Mouse (Mus musculus) neural tube, embryonic 12.5 days (tissue): ENCODE measurements around the gene Dgkd. TPM values are rescaled to one million over a fixed set of nuclear protein-coding genes. Genes with fewer than 3 reads are reported as not detected.

Source experiments
- ATAC-seq: fragments of 200-750 bp; cut with Nextera tagmentation; 2 replicates; pipeline ENCODE4 v1.8.0; 2017; ENCODE audit warnings: low read depth, mild to moderate bottlenecking, moderate TSS enrichment, moderate library complexity; ENCODE audit not compliant: low FRiP score
- H3K27ac ChIP-seq: fragments of 300-500 bp; sonication (generic); 2 replicates; pipeline ENCODE4 v1.5.1; 2016
- H3K27me3 ChIP-seq: fragments of 300-500 bp; sonication (generic); replicated peaks from 2 replicates; pipeline ENCODE4 v1.6.1; 2016; ENCODE audit warnings: mild to moderate bottlenecking
- H3K36me3 ChIP-seq: fragments of 300-500 bp; sonication (generic); 2 replicates; pipeline ENCODE4 v1.6.1; 2016; ENCODE audit warnings: mild to moderate bottlenecking
- H3K4me1 ChIP-seq: fragments of 300-500 bp; sonication (generic); 2 replicates; pipeline ENCODE4 v1.6.1; 2016
- H3K4me2 ChIP-seq: fragments of 300-500 bp; sonication (generic); replicated peaks from 2 replicates; pipeline ENCODE4 v1.6.1; 2016; ENCODE audit warnings: mild to moderate bottlenecking
- H3K4me3 ChIP-seq: fragments of 300-500 bp; sonication (generic); 2 replicates; pipeline ENCODE4 v1.5.1; 2016
- H3K9ac ChIP-seq: fragments of 300-500 bp; sonication (generic); 2 replicates; pipeline ENCODE4 v1.6.1; 2016; ENCODE audit warnings: mild to moderate bottlenecking
- H3K9me3 ChIP-seq: fragments of 300-500 bp; sonication (generic); 2 replicates; pipeline ENCODE4 v1.6.1; 2016; ENCODE audit warnings: mild to moderate bottlenecking
- WGBS: fragments of 180-500 bp; shearing (Covaris S2); methylation state at CpG from one replicate; pipeline ENCODE4 v1.1.7; 2016; 5-methylcytosine and 5-hydroxymethylcytosine counted together
- polyA plus RNA-seq: library from polyadenylated mRNA; unstranded; fragments of >200 nt; fragmentation: Nextera tagmentation; extraction: Ambion mirVana; gene quantifications from 2 replicates; pipeline ENCODE4 v1.2.1, GENCODE M21; 2016

The Dgkd gene
- polyA plus RNA-seq, 1 experiment from 2014 or later: 36.6 TPM

- ATAC-seq: no peak
- 87% methylated on average over 5 of the region's 5 CpGs for WGBS
- no peak overlapping the region for H3K9ac ChIP-seq
- peaks cover 77% of the 10 kb centered on the region for H3K36me3 ChIP-seq
- H3K9me3 ChIP-seq: no peaks in the 10 kb centered on the region
- no peak overlapping the region for H3K27ac ChIP-seq
- H3K4me2 ChIP-seq: no peak overlapping the region
- no peaks in the 10 kb centered on the region for H3K27me3 ChIP-seq
- H3K4me1 ChIP-seq: no peaks in the 10 kb centered on the region
- no peak overlapping the region for H3K4me3 ChIP-seq
These were observed 76.6 kb downstream of the Dgkd start for GRCm38 (mm10) chr1:87929730-87930129.

DNA sequence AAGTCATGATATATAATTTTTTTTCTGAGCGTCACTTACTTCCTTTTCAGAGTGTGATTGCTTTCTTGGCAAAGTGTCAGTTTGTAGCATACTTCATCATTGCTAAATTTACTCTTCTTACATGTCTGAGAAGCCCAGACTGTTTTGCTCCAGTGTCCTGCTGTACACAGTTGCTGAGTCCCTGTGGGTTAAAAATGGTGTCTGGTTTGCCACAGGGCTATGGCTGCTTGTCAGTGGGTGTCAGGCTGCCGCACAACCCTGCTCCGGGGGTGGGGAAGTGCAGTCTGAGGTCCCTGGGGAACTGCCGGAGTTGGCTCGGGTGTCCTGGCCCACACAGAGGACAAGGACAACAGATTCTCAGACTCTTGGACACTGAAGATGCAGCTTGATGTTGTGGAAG, 80.0 kb downstream of the Dgkd start:
- H3K9me3 ChIP-seq: no peaks in the 10 kb centered on the region
- H3K36me3 ChIP-seq: peaks cover 66% of the 10 kb centered on the region
- ATAC-seq: no peak
- no peaks in the 10 kb centered on the region for H3K27me3 ChIP-seq
- no peak overlapping the region for H3K4me3 ChIP-seq
- H3K4me1 ChIP-seq: no peaks in the 10 kb centered on the region
- H3K4me2 ChIP-seq: no peak overlapping the region
- no peak overlapping the region for H3K27ac ChIP-seq
- H3K9ac ChIP-seq: no peak overlapping the region
- 79% methylated on average over 5 of the region's 5 CpGs for WGBS

DNA sequence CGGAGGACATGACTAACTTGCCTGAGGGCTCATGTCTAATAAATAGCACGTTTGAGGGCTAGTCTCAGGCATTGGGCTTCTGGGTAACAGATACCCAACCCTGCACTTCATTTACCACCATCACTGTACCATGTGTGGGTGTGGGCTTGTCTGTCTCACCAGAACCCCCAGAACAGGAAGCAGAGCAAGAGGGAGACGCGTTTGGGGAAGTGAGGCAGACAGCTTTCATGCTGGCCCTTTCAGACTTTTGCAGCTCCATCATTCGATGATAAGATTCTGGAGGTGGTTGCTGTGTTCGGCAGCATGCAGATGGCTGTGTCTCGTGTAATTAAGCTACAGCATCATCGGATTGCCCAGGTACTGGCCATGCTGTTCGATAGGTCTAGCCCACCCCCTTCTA, 82.0 kb downstream of the Dgkd start:
- Histone ChIP-seq H3K4me3 (no peak overlapping the region), H3K9ac (no peak overlapping the region), H3K36me3 (peaks cover 69% of the 10 kb centered on the region), H3K4me1 (no peaks in the 10 kb centered on the region), H3K9me3 (no peaks in the 10 kb centered on the region), H3K27ac (no peak overlapping the region), H3K27me3 (no peaks in the 10 kb centered on the region), H3K4me2 (no peak overlapping the region)
- WGBS: 90% methylated on average over 9 of the region's 9 CpGs
- ATAC-seq: no peak

GRCm38 (mm10) chr1:87935546-87935945, 82.5 kb downstream of the Dgkd start:
- H3K27me3 ChIP-seq: no peaks in the 10 kb centered on the region
- no peak for ATAC-seq
- H3K27ac ChIP-seq: no peak overlapping the region
- H3K4me1 ChIP-seq: no peaks in the 10 kb centered on the region
- H3K36me3 ChIP-seq: peaks cover 70% of the 10 kb centered on the region
- H3K9me3 ChIP-seq: no peaks in the 10 kb centered on the region
- H3K4me3 ChIP-seq: no peak overlapping the region
- H3K9ac ChIP-seq: no peak overlapping the region
- H3K4me2 ChIP-seq: no peak overlapping the region
- WGBS: 91% methylated on average over 2 of the region's 2 CpGs

- H3K4me2 ChIP-seq: no peak overlapping the region
- H3K36me3 ChIP-seq: peaks cover 75% of the 10 kb centered on the region
- no peaks in the 10 kb centered on the region for H3K27me3 ChIP-seq
- H3K4me1 ChIP-seq: no peaks in the 10 kb centered on the region
- H3K9me3 ChIP-seq: no peaks in the 10 kb centered on the region
- H3K4me3 ChIP-seq: no peak overlapping the region
- 93% methylated on average over 7 of the region's 7 CpGs for WGBS
- H3K9ac ChIP-seq: no peak overlapping the region
- no peak for ATAC-seq
- H3K27ac ChIP-seq: no peak overlapping the region
These were observed 83.0 kb downstream of the Dgkd start for GRCm38 (mm10) chr1:87936075-87936474.

GRCm38 (mm10) chr1:87936516-87936915, 83.4 kb downstream of the Dgkd start:
- Histone ChIP-seq H3K4me1 (no peaks in the 10 kb centered on the region), H3K4me3 (no peak overlapping the region), H3K4me2 (no peak overlapping the region), H3K36me3 (peaks cover 78% of the 10 kb centered on the region), H3K27me3 (no peaks in the 10 kb centered on the region), H3K27ac (no peak overlapping the region), H3K9ac (no peak overlapping the region), H3K9me3 (no peaks in the 10 kb centered on the region)
- WGBS: 51% methylated on average over 2 of the region's 2 CpGs
- ATAC-seq: no peak

GRCm38 (mm10) chr1:87941765-87942164, 88.7 kb downstream of the Dgkd start:
- H3K9ac ChIP-seq: no peak overlapping the region
- H3K4me3 ChIP-seq: no peak overlapping the region
- no peak for ATAC-seq
- 94% methylated on average over 1 of the region's 1 CpGs for WGBS
- no peak overlapping the region for H3K27ac ChIP-seq
- H3K27me3 ChIP-seq: no peaks in the 10 kb centered on the region
- no peaks in the 10 kb centered on the region for H3K4me1 ChIP-seq
- H3K4me2 ChIP-seq: no peak overlapping the region
- H3K36me3 ChIP-seq: peaks cover 97% of the 10 kb centered on the region
- H3K9me3 ChIP-seq: no peaks in the 10 kb centered on the region

GRCm38 (mm10) chr1:87947681-87948091, 94.6 kb downstream of the Dgkd start:
- 94% methylated on average over 6 of the region's 6 CpGs for WGBS
- H3K9me3 ChIP-seq: no peaks in the 10 kb centered on the region
- H3K27me3 ChIP-seq: no peaks in the 10 kb centered on the region
- no peak for ATAC-seq
- no peak overlapping the region for H3K4me3 ChIP-seq
- H3K9ac ChIP-seq: no peak overlapping the region
- peaks cover 89% of the 10 kb centered on the region for H3K36me3 ChIP-seq
- H3K4me1 ChIP-seq: no peaks in the 10 kb centered on the region
- no peak overlapping the region for H3K4me2 ChIP-seq
- no peak overlapping the region for H3K27ac ChIP-seq

DNA sequence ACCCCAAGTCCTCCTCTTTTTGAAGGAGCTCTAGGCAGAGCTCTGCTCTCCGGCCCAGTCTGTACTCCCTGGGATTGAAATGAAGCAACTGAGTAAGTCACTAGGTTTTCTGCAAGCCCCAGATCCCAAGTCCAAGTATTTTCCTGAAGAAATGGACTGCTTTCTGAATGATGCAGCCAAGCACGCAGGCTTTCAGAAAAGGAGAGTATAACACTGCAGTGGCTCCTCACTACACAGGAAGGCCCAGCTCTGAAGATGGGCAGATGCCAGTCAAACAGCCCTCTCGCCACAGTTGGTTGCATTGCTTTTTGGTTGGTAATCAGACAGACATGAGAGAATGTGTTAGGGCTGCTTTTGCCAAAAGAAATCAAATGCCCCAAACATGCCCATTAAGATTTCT, 98.6 kb downstream of the Dgkd start:
- H3K9ac ChIP-seq: no peak overlapping the region
- no peak for ATAC-seq
- no peak overlapping the region for H3K27ac ChIP-seq
- peaks cover 84% of the 10 kb centered on the region for H3K36me3 ChIP-seq
- WGBS: 92% methylated on average over 3 of the region's 3 CpGs
- no peak overlapping the region for H3K4me2 ChIP-seq
- no peaks in the 10 kb centered on the region for H3K27me3 ChIP-seq
- no peak overlapping the region for H3K4me3 ChIP-seq
- H3K4me1 ChIP-seq: no peaks in the 10 kb centered on the region
- H3K9me3 ChIP-seq: no peaks in the 10 kb centered on the region

DNA sequence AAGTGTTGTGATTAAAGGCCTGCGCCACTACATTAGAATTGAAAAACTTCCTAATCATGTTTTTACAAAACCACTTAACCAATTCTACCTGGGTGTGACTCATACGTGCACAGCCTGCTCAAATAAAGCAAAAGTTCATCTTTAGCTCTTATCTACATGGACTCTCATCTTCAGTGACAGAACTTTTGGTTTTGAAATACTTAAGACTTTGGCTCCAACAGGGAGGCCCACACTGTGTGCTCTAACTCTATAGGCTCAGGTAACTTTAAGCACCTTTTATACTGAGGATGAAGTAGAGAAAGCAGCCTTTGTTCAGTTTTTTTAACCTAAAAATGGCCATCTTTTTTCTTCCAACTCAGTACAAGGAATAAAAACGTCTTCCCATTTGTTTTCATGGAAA, 100.0 kb downstream of the Dgkd start:
- WGBS: 86% methylated on average over 3 of the region's 3 CpGs
- peaks cover 82% of the 10 kb centered on the region for H3K36me3 ChIP-seq
- no peak for ATAC-seq

DNA sequence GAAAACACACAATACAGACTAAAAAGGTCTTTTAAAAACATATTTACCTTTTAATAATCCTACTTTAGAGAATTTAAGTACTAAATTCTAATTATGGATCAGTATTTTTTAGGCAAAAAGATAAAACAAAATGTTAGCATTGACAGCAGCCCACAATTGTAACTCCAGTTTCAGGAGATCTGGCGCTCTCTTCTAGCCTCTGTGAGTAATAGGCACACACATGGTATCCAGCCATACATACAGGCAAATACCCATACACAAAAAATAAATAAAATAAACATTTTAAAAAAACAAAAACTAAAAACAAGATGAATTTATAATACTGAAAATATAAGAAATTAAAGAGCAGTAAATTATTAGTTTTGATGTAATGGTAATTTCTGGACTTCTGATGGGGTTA, 105.8 kb downstream of the Dgkd start:
- no peak overlapping the region for H3K4me2 ChIP-seq
- WGBS: 94% methylated on average over 1 of the region's 1 CpGs
- no peaks in the 10 kb centered on the region for H3K27me3 ChIP-seq
- H3K36me3 ChIP-seq: peaks cover 56% of the 10 kb centered on the region
- H3K9me3 ChIP-seq: no peaks in the 10 kb centered on the region
- H3K27ac ChIP-seq: no peak overlapping the region
- no peak for ATAC-seq
- H3K4me1 ChIP-seq: no peaks in the 10 kb centered on the region
- no peak overlapping the region for H3K9ac ChIP-seq
- H3K4me3 ChIP-seq: no peak overlapping the region

More for the DNA sequence above, 100.0 kb downstream of the Dgkd start:
- no peak overlapping the region for H3K9ac ChIP-seq
- no peak overlapping the region for H3K4me3 ChIP-seq
- no peaks in the 10 kb centered on the region for H3K9me3 ChIP-seq
- H3K4me2 ChIP-seq: no peak overlapping the region
- no peaks in the 10 kb centered on the region for H3K4me1 ChIP-seq
- H3K27me3 ChIP-seq: no peaks in the 10 kb centered on the region
- no peak overlapping the region for H3K27ac ChIP-seq

GRCm38 (mm10) chr1:87959532-87959931, 106.4 kb downstream of the Dgkd start:
- H3K4me2 ChIP-seq: no peak overlapping the region
- ATAC-seq: no peak
- H3K9ac ChIP-seq: no peak overlapping the region
- no peak overlapping the region for H3K4me3 ChIP-seq
- WGBS: 79% methylated on average over 4 of the region's 4 CpGs
- no peaks in the 10 kb centered on the region for H3K9me3 ChIP-seq
- no peak overlapping the region for H3K27ac ChIP-seq
- peaks cover 58% of the 10 kb centered on the region for H3K36me3 ChIP-seq
- H3K4me1 ChIP-seq: no peaks in the 10 kb centered on the region
- H3K27me3 ChIP-seq: no peaks in the 10 kb centered on the region

DNA sequence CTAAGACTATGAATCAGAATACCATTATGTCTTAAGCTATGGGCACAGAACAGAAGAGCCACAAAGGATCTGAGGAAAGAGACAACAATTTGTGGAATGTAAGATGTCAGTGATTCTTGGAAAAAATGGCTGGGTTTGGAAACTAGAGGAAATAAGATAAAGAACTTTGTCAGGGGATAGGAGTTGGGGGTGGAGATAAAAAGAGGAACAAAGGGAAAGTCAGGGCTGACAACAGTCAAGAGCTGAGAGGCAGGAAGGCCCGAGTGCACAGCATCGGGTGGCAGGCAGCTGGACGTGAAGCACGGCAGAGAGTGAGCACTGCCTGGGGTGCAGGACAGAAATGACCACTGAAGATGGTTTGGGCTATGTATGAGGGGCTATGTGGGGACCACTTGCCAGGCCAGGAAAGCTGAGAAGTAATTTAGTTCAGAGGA, 106.9 kb downstream of the Dgkd start:
- Histone ChIP-seq H3K4me2 (no peak overlapping the region), H3K27me3 (no peaks in the 10 kb centered on the region), H3K36me3 (peaks cover 58% of the 10 kb centered on the region), H3K4me1 (no peaks in the 10 kb centered on the region), H3K27ac (no peak overlapping the region), H3K4me3 (no peak overlapping the region), H3K9me3 (no peaks in the 10 kb centered on the region), H3K9ac (no peak overlapping the region)
- 48% methylated on average over 4 of the region's 4 CpGs for WGBS
- ATAC-seq: no peak
